Mouse (Mus musculus): Measurements from ENCODE around the gene C8b.

- TF ChIP-seq CTCF (IDR thresholded peaks at IDR 0.05; ENCODE audit: control insufficient read depth, insufficient read depth, insufficient read length) (no peak), MAX (IDR thresholded peaks at IDR 0.05) (no peak), MYOG (IDR thresholded peaks at IDR 0.05; ENCODE audit: control insufficient read depth, extremely low read depth, insufficient read length) (no peak), MYOD1 (IDR thresholded peaks at IDR 0.05; ENCODE audit: control insufficient read depth, insufficient read length, low read depth) (no peak), USF1 (IDR thresholded peaks at IDR 0.05; ENCODE audit: low read depth) (no peak), CEBPB (IDR thresholded peaks at IDR 0.05; ENCODE audit: low read depth) (no peak)
Observed at GRCm38 (mm10) chr4:104746500-104746899, 19.6 kb upstream of the C8b start.

Measured in C2C12 (cell line).